Mouse (Mus musculus): ENCODE data around the gene Hsf2bp. TPM values are rescaled to one million over a fixed set of nuclear protein-coding genes. Genes with fewer than 3 reads are reported as not detected.

Gene Hsf2bp
- polyA plus RNA-seq, 1 experiment from 2014 or later, result 0.52 TPM

DNA sequence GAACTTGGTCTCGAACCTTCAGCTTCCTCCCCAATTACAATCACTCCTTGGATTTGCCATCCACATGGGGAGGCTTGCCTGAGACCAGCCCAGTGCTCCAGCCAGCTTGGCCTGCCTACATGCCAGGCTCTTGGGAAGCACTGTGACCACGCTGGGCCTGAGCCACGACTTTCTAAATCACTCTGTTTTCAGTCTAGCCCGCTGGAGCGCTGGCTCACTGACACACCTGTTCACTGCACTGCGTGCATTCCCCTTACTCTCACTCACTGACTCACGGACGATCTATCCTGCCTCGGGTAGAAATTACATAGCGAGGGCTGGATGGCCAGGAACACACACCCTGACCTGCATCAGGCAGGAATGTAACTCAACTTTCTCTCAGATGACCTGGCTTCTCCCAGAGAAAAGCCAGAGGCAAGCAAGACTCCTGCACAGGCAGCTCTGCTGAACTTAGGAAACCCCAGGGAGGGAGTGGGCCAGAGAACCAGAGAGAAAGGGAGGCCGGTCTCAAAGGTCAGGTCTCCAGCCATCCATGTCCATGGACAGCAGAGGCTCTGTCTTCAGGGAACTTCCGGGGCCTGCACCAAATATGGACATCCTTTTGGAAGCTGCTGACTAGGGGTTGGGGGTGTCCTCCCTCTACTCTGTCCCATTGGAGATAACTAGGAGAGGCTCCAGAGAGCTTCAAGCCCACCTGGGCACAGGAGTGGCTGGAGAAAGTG, 97.4 kb downstream of the Hsf2bp start:
- peaks cover 4% of the 10 kb centered on the region for H3K4me1 ChIP-seq (replicated peaks; ENCODE audit: control insufficient read depth, insufficient read depth)
- no peaks in the 10 kb centered on the region for H3K27me3 ChIP-seq (ENCODE audit: control insufficient read depth, insufficient read depth, low read length)
- H3K27ac ChIP-seq (replicated peaks), result peak overlapping the region; percentile 3; the same call in 1 of the 2 replicates
- no peak overlapping the region for H3K9ac ChIP-seq (ENCODE audit: low read length)
- WGBS, result 62% methylated on average over 12 of the region's 12 CpGs
- H3K4me3 ChIP-seq (ENCODE audit: low read depth, low read length), result no peak overlapping the region
- H3K9me3 ChIP-seq (ENCODE audit: control insufficient read depth, low read length), result no peaks in the 10 kb centered on the region
- TF ChIP-seq EP300 (optimal IDR thresholded peaks at IDR 0.05), result no peak
- TF ChIP-seq CTCF (IDR thresholded peaks at IDR 0.05; ENCODE audit: low read depth), result no peak
- H3K4me2 ChIP-seq (replicated peaks; ENCODE audit: low read depth), result no peak overlapping the region
- DNase-seq (ENCODE audit: low spot score), result no peak
- ATAC-seq (ENCODE audit: low FRiP score, low TSS enrichment), result peak; percentile 10; the same call in 1 of the 2 replicates
- no peaks in the 10 kb centered on the region for H3K36me3 ChIP-seq (ENCODE audit: control insufficient read depth, insufficient read depth, low read length)

GRCm38 (mm10) chr17:31937141-31937554, 99.0 kb downstream of the Hsf2bp start:
- WGBS, result 25% methylated on average over 3 of the region's 3 CpGs

DNA sequence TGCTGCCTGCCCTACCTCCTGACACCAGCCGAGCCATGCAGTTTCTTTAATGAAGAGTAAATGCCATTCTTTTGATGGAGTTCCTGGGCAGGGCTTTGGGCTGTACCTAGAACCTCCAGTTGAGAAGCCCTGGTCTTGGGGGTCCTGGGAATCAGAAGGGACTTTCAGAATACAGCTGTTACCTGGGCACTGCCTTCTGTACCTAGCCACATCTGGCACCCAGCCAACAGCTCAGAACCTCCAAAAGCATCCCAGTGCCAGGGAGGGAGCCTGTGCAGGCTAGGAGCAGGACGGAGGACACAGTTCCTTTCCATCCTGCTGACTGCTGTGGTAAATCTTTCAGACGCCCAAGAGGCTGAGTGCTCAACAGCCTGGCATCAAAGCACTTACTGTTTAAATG, 100.3 kb downstream of the Hsf2bp start:
- TF ChIP-seq EP300 (optimal IDR thresholded peaks at IDR 0.05), result no peak
- TF ChIP-seq CTCF (IDR thresholded peaks at IDR 0.05; ENCODE audit: low read depth), result no peak

More at GRCm38 (mm10) chr17:31937141-31937554, 99.0 kb downstream of the Hsf2bp start:
- Histone ChIP-seq H3K4me3 (ENCODE audit: low read depth, low read length) (no peak overlapping the region), H3K9ac (ENCODE audit: low read length) (peak overlapping the region; percentile 35; the same call in 1 of the 2 replicates), H3K27ac (replicated peaks) (peak overlapping the region; percentile 50), H3K4me2 (replicated peaks; ENCODE audit: low read depth) (no peak overlapping the region), H3K9me3 (ENCODE audit: control insufficient read depth, low read length) (no peaks in the 10 kb centered on the region), H3K27me3 (ENCODE audit: control insufficient read depth, insufficient read depth, low read length) (no peaks in the 10 kb centered on the region), H3K36me3 (ENCODE audit: control insufficient read depth, insufficient read depth, low read length) (no peaks in the 10 kb centered on the region), H3K4me1 (replicated peaks; ENCODE audit: control insufficient read depth, insufficient read depth) (peaks cover 4% of the 10 kb centered on the region)
- peak; percentile 49 for ATAC-seq (ENCODE audit: low FRiP score, low TSS enrichment)
- TF ChIP-seq CTCF (IDR thresholded peaks at IDR 0.05; ENCODE audit: low read depth), result peak; percentile 71
- no peak for TF ChIP-seq EP300 (optimal IDR thresholded peaks at IDR 0.05)
- DNase-seq (ENCODE audit: low spot score), result peak; percentile 59

GRCm38 (mm10) chr17:31935091-31935830, 100.9 kb downstream of the Hsf2bp start:
- Histone ChIP-seq H3K4me2 (replicated peaks; ENCODE audit: low read depth) (no peak overlapping the region), H3K4me1 (replicated peaks; ENCODE audit: control insufficient read depth, insufficient read depth) (peaks cover 10% of the 10 kb centered on the region), H3K9ac (ENCODE audit: low read length) (no peak overlapping the region), H3K9me3 (ENCODE audit: control insufficient read depth, low read length) (no peaks in the 10 kb centered on the region), H3K36me3 (ENCODE audit: control insufficient read depth, insufficient read depth, low read length) (no peaks in the 10 kb centered on the region), H3K4me3 (ENCODE audit: low read depth, low read length) (no peak overlapping the region), H3K27me3 (ENCODE audit: control insufficient read depth, insufficient read depth, low read length) (no peaks in the 10 kb centered on the region), H3K27ac (replicated peaks) (no peak overlapping the region)
- TF ChIP-seq EP300 (optimal IDR thresholded peaks at IDR 0.05) (no peak), CTCF (IDR thresholded peaks at IDR 0.05; ENCODE audit: low read depth) (no peak)
- 77% methylated on average over 6 of the region's 6 CpGs for WGBS
- no peak for DNase-seq (ENCODE audit: low spot score)
- ATAC-seq (ENCODE audit: low FRiP score, low TSS enrichment), result no peak

More for the DNA sequence above, 100.3 kb downstream of the Hsf2bp start:
- no peaks in the 10 kb centered on the region for H3K36me3 ChIP-seq (ENCODE audit: control insufficient read depth, insufficient read depth, low read length)
- H3K27me3 ChIP-seq (ENCODE audit: control insufficient read depth, insufficient read depth, low read length), result no peaks in the 10 kb centered on the region
- no peak for DNase-seq (ENCODE audit: low spot score)
- 72% methylated on average over 3 of the region's 3 CpGs for WGBS
- no peak overlapping the region for H3K9ac ChIP-seq (ENCODE audit: low read length)
- H3K4me1 ChIP-seq (replicated peaks; ENCODE audit: control insufficient read depth, insufficient read depth), result peaks cover 10% of the 10 kb centered on the region
- H3K27ac ChIP-seq (replicated peaks), result no peak overlapping the region
- ATAC-seq (ENCODE audit: low FRiP score, low TSS enrichment), result no peak
- no peaks in the 10 kb centered on the region for H3K9me3 ChIP-seq (ENCODE audit: control insufficient read depth, low read length)
- H3K4me3 ChIP-seq (ENCODE audit: low read depth, low read length), result no peak overlapping the region
- no peak overlapping the region for H3K4me2 ChIP-seq (replicated peaks; ENCODE audit: low read depth)

- WGBS, result 68% methylated on average over 1 of the region's 1 CpGs
- no peak overlapping the region for H3K9ac ChIP-seq (ENCODE audit: low read length)
- no peak overlapping the region for H3K27ac ChIP-seq (replicated peaks)
- no peaks in the 10 kb centered on the region for H3K27me3 ChIP-seq (ENCODE audit: control insufficient read depth, insufficient read depth, low read length)
- ATAC-seq (ENCODE audit: low FRiP score, low TSS enrichment), result no peak
- H3K9me3 ChIP-seq (ENCODE audit: control insufficient read depth, low read length), result no peaks in the 10 kb centered on the region
- no peak overlapping the region for H3K4me2 ChIP-seq (replicated peaks; ENCODE audit: low read depth)
- peaks cover 10% of the 10 kb centered on the region for H3K4me1 ChIP-seq (replicated peaks; ENCODE audit: control insufficient read depth, insufficient read depth)
- DNase-seq (ENCODE audit: low spot score), result no peak
- no peaks in the 10 kb centered on the region for H3K36me3 ChIP-seq (ENCODE audit: control insufficient read depth, insufficient read depth, low read length)
- no peak for TF ChIP-seq EP300 (optimal IDR thresholded peaks at IDR 0.05)
- no peak for TF ChIP-seq CTCF (IDR thresholded peaks at IDR 0.05; ENCODE audit: low read depth)
- no peak overlapping the region for H3K4me3 ChIP-seq (ENCODE audit: low read depth, low read length)
Measured at GRCm38 (mm10) chr17:31933956-31934355, 102.2 kb downstream of the Hsf2bp start.

All from stomach, postnatal 0 days (tissue).